Mouse (Mus musculus) hindbrain, embryonic 16.5 days (tissue): ENCODE measurements around the gene B4galnt3. TPM values are rescaled to one million over a fixed set of nuclear protein-coding genes. Genes with fewer than 3 reads are reported as not detected.

Experiments
- ATAC-seq: fragments of 200-750 bp; cut with Nextera tagmentation; 2 replicates; pipeline ENCODE4 v1.8.0; 2017; ENCODE audit warnings: moderate TSS enrichment, moderate library complexity
- H3K27ac ChIP-seq: fragments of 300-500 bp; sonication (generic); 2 replicates; pipeline ENCODE4 v1.5.1; 2014; ENCODE audit warnings: low read depth, mild to moderate bottlenecking, control low read depth, low read length, moderate library complexity
- H3K27me3 ChIP-seq: fragments of 300-500 bp; sonication (generic); replicated peaks from 2 replicates; pipeline ENCODE4 v1.6.1; 2014; ENCODE audit warnings: low read length; ENCODE audit not compliant: control insufficient read depth, insufficient read depth
- H3K36me3 ChIP-seq: fragments of 300-500 bp; sonication (generic); 2 replicates; pipeline ENCODE4 v1.6.1; 2014; ENCODE audit warnings: mild to moderate bottlenecking, low read length, moderate library complexity, mixed read lengths; ENCODE audit not compliant: control insufficient read depth, insufficient read depth
- H3K4me1 ChIP-seq: fragments of 300-500 bp; sonication (generic); 2 replicates; pipeline ENCODE4 v1.6.1; 2014; ENCODE audit warnings: low read depth, low read length; ENCODE audit not compliant: control insufficient read depth, insufficient read depth
- H3K4me2 ChIP-seq: fragments of 300-500 bp; sonication (generic); 2 replicates; pipeline ENCODE4 v1.6.1; 2014; ENCODE audit warnings: mild to moderate bottlenecking, low read length, control low read depth, moderate library complexity
- H3K4me3 ChIP-seq: fragments of 300-500 bp; sonication (generic); 2 replicates; pipeline ENCODE4 v1.5.1; 2014; ENCODE audit warnings: mild to moderate bottlenecking, low read length, control low read depth, moderate library complexity
- H3K9ac ChIP-seq: fragments of 300-500 bp; sonication (generic); 2 replicates; pipeline ENCODE4 v1.6.1; 2014; ENCODE audit warnings: low read depth, mild to moderate bottlenecking, control low read depth, low read length, moderate library complexity
- H3K9me3 ChIP-seq: fragments of 300-500 bp; sonication (generic); 2 replicates; pipeline ENCODE4 v1.6.1; 2014; ENCODE audit warnings: mild to moderate bottlenecking, low read length, moderate library complexity; ENCODE audit not compliant: control insufficient read depth
- WGBS: fragments of 180-500 bp; shearing (Covaris S2); extraction: QIAGEN DNeasy Blood & Tissue Kit; methylation state at CpG from one replicate; pipeline ENCODE4 v1.1.7; 2014; 5-methylcytosine and 5-hydroxymethylcytosine counted together
- polyA plus RNA-seq: library from polyadenylated mRNA; unstranded; fragments of >200 nt; fragmentation: Nextera tagmentation; extraction: Ambion mirVana; gene quantifications from 2 replicates; pipeline ENCODE4 v1.2.1, GENCODE M21; 2015

The B4galnt3 gene
- polyA plus RNA-seq, 1 experiment from 2014 or later, result 0.20 TPM

- ATAC-seq, result no peak
- Histone ChIP-seq H3K9ac (no peak overlapping the region), H3K27ac (no peak overlapping the region), H3K4me3 (no peak overlapping the region), H3K4me1 (no peaks in the 10 kb centered on the region), H3K9me3 (no peaks in the 10 kb centered on the region), H3K36me3 (no peaks in the 10 kb centered on the region), H3K4me2 (peak overlapping the region; percentile 38), H3K27me3 (peaks cover 2% of the 10 kb centered on the region; the same call in 1 of the 2 replicates)
- 25% methylated on average over 24 of the region's 24 CpGs for WGBS
These were observed 105.8 kb downstream of the B4galnt3 start for GRCm38 (mm10) chr6:120188376-120189235.

- Histone ChIP-seq H3K9me3 (no peaks in the 10 kb centered on the region), H3K27ac (no peak overlapping the region), H3K4me3 (no peak overlapping the region; the same call in 1 of the 2 replicates), H3K4me1 (no peaks in the 10 kb centered on the region), H3K9ac (0 out of 2 replicates have a peak overlapping the region, but pooled peaks have one; percentile 20), H3K27me3 (peaks cover 2% of the 10 kb centered on the region; the same call in 1 of the 2 replicates), H3K36me3 (no peaks in the 10 kb centered on the region), H3K4me2 (peak overlapping the region; percentile 38)
- ATAC-seq, result no peak
- WGBS, result 17% methylated on average over 18 of the region's 18 CpGs
These were observed 106.7 kb downstream of the B4galnt3 start for GRCm38 (mm10) chr6:120187587-120188176.

DNA sequence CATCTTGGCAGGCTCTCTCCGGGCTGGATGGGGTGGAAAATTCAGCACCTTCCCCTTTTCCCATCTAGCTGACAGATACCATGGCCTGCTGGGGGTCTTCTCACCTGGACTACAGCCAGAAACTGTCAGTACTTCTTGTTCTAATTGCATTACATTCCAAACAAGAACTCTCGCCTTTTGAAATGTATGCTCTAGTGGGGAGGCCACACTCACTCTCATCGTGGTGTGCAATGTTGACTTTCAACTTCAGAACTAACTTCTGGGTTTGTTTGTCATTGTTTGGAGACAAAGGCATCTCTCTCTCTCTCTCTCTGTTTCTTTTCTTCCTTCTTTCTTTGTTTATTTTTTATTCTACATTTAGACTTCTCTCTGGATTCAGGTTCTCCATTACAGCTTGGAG, 107.8 kb downstream of the B4galnt3 start:
- no peaks in the 10 kb centered on the region for H3K9me3 ChIP-seq
- ATAC-seq, result no peak
- peaks cover 2% of the 10 kb centered on the region; the same call in 1 of the 2 replicates for H3K27me3 ChIP-seq
- no peaks in the 10 kb centered on the region for H3K4me1 ChIP-seq
- no peak overlapping the region for H3K4me3 ChIP-seq
- 54% methylated on average over 3 of the region's 3 CpGs for whole genome bisulfite sequencing
- H3K36me3 ChIP-seq, result no peaks in the 10 kb centered on the region
- H3K9ac ChIP-seq, result no peak overlapping the region
- no peak overlapping the region for H3K4me2 ChIP-seq
- no peak overlapping the region for H3K27ac ChIP-seq

GRCm38 (mm10) chr6:120185756-120186155, 108.6 kb downstream of the B4galnt3 start:
- no peaks in the 10 kb centered on the region for H3K9me3 ChIP-seq
- H3K27ac ChIP-seq, result no peak overlapping the region
- ATAC-seq, result no peak
- H3K4me1 ChIP-seq, result no peaks in the 10 kb centered on the region
- H3K36me3 ChIP-seq, result no peaks in the 10 kb centered on the region
- no peak overlapping the region for H3K9ac ChIP-seq
- no peak overlapping the region for H3K4me2 ChIP-seq
- peaks cover 2% of the 10 kb centered on the region; the same call in 1 of the 2 replicates for H3K27me3 ChIP-seq
- H3K4me3 ChIP-seq, result no peak overlapping the region
- WGBS, result 56% methylated on average over 7 of the region's 7 CpGs

- WGBS, result 92% methylated on average over 11 of the region's 12 CpGs
- no peaks in the 10 kb centered on the region for H3K9me3 ChIP-seq
- no peak overlapping the region for H3K4me2 ChIP-seq
- H3K27ac ChIP-seq, result no peak overlapping the region
- H3K36me3 ChIP-seq, result no peaks in the 10 kb centered on the region
- no peak for ATAC-seq
- peaks cover 2% of the 10 kb centered on the region; the same call in 1 of the 2 replicates for H3K27me3 ChIP-seq
- no peaks in the 10 kb centered on the region for H3K4me1 ChIP-seq
- H3K9ac ChIP-seq, result no peak overlapping the region
- no peak overlapping the region for H3K4me3 ChIP-seq
These were observed 109.2 kb downstream of the B4galnt3 start for GRCm38 (mm10) chr6:120185012-120185730.

GRCm38 (mm10) chr6:120183771-120184170, 110.6 kb downstream of the B4galnt3 start:
- Histone ChIP-seq H3K4me2 (no peak overlapping the region), H3K9me3 (no peaks in the 10 kb centered on the region)
- 96% methylated on average over 4 of the region's 4 CpGs for WGBS

GRCm38 (mm10) chr6:120182160-120182559, 112.2 kb downstream of the B4galnt3 start:
- Histone ChIP-seq H3K4me2 (no peak overlapping the region), H3K27me3 (no peaks in the 10 kb centered on the region; the same call in 1 of the 2 replicates), H3K9ac (no peak overlapping the region), H3K4me3 (no peak overlapping the region), H3K36me3 (no peaks in the 10 kb centered on the region), H3K4me1 (no peaks in the 10 kb centered on the region), H3K9me3 (no peaks in the 10 kb centered on the region), H3K27ac (no peak overlapping the region)
- no peak for ATAC-seq
- 73% methylated on average over 5 of the region's 5 CpGs for WGBS

More at GRCm38 (mm10) chr6:120183771-120184170, 110.6 kb downstream of the B4galnt3 start:
- no peak overlapping the region for H3K4me3 ChIP-seq
- no peak for ATAC-seq
- H3K27me3 ChIP-seq, result peaks cover under 1% of the 10 kb centered on the region; the same call in 1 of the 2 replicates
- no peak overlapping the region for H3K27ac ChIP-seq
- H3K9ac ChIP-seq, result no peak overlapping the region
- H3K36me3 ChIP-seq, result no peaks in the 10 kb centered on the region
- H3K4me1 ChIP-seq, result no peaks in the 10 kb centered on the region

- Histone ChIP-seq H3K27ac (no peak overlapping the region), H3K9ac (no peak overlapping the region), H3K4me1 (no peaks in the 10 kb centered on the region), H3K9me3 (no peaks in the 10 kb centered on the region), H3K4me3 (no peak overlapping the region), H3K27me3 (no peaks in the 10 kb centered on the region), H3K36me3 (no peaks in the 10 kb centered on the region), H3K4me2 (no peak overlapping the region)
- ATAC-seq, result no peak
- 79% methylated on average over 4 of the region's 4 CpGs for WGBS
These were observed 113.9 kb downstream of the B4galnt3 start for GRCm38 (mm10) chr6:120180492-120180891.
